Mouse (Mus musculus) stomach, postnatal 0 days (tissue): ENCODE measurements at regions not wholly inside any gene's neighbourhood (a gene's known extent, or its start where the extent isn't known, plus 50 kb on each side); places are given as distances from the start of the nearest gene placed in this dataset.

Experiments
- CTCF ChIP-seq: IDR thresholded peaks from 2 replicates; pipeline ENCODE4 v1.5.1; 2016; ENCODE audit warnings: antibody characterized with exemption, low read depth, mild to moderate bottlenecking, moderate library complexity
- EP300 ChIP-seq: optimal IDR thresholded peaks from 2 replicates; pipeline ENCODE3; 2016; ENCODE audit warnings: antibody characterized with exemption

DNA sequence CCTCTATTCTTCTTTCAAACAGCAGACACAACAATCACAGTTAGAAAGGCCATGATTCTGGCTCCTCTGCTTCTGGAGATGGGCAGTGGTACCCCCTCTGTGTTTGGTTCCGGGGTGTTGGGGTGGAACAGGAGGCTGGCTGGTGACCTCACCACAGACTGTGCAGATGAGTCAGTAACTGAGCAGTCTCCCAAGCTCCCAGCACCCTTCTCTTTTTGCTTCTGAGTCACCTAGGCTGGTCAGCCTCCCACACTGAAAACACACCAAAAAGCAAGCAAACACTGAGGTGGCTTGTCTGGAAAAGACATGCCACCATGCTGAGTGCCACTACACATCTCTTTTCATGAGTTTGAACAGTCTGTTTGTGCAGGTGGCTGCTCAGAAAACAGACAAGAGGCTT lies 185.1 kb upstream of the Slc7a14 start:
- TF ChIP-seq CTCF: no peak
- TF ChIP-seq EP300: no peak
